8 mouse cellular contexts compared by ENCODE assay signal in the genomic region with DNA sequence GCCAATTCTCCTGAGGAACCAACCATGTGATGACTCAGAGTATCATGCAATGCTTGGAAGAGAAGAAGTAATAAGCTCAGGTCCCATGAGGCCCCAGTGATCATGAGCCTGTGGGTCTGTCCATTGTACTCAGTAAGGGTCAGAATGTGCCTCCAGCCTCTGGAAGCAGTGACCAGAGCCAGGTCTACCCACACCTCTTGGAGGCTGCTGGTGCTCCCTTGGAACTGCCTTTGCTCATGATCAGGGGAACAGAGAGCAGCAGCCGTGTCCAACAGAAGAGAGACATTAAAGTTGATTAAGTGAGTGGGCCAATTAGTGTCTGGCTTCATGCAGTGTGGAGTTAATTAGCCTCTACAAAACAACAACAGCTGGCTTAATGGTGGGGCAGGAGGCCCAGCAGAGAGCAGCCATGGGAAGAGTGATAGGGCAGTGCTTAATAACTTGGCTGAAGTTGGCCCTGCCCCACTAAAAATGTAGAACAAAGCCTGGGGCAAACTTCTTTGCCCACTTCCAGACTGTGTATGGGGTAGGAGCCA. TPM values are rescaled to one million over a fixed set of nuclear protein-coding genes. Genes with fewer than 3 reads are reported as not detected.
DNase-seq lines count a peak whose midpoint lies in the region; ATAC-seq and TF ChIP-seq lines count a peak whose summit lies in the region.

No protein-coding gene starts in this region.

- H3K79me3 ChIP-seq in C2C12 (ENCODE audit: low read depth) = no peaks in the 10 kb centered on the region

- no peak overlapping the region for H3K4me2 ChIP-seq in forebrain, postnatal 0 days (ENCODE audit: low read depth)

- ATAC-seq in forebrain, postnatal 0 days = peak; percentile 62

- WGBS in heart, embryonic 10.5 days = 59% methylated on average over 1 of the region's 1 CpGs
- 17% methylated on average over 1 of the region's 1 CpGs for WGBS in forebrain, postnatal 0 days
- WGBS in limb, embryonic 10.5 days = 18% methylated on average over 1 of the region's 1 CpGs

- no peak for TF ChIP-seq CTCF in C2C12 (IDR thresholded peaks at IDR 0.05; ENCODE audit: control insufficient read depth, insufficient read depth, insufficient read length)
- no peak for TF ChIP-seq CTCF in forebrain, postnatal 0 days (IDR thresholded peaks at IDR 0.05; ENCODE audit: low read depth)

- no peaks in the 10 kb centered on the region for H3K36me3 ChIP-seq in heart, embryonic 10.5 days
- no peaks in the 10 kb centered on the region for H3K36me3 ChIP-seq in C2C12 (ENCODE audit: control insufficient read depth, insufficient read depth)
- H3K36me3 ChIP-seq in forebrain, postnatal 0 days (ENCODE audit: insufficient read depth) = no peaks in the 10 kb centered on the region
- no peaks in the 10 kb centered on the region for H3K36me3 ChIP-seq in limb, embryonic 10.5 days

- peak; percentile 69 to 86 for DNase-seq in heart, adult 18-20 months
- DNase-seq in heart, embryonic 10.5 days (ENCODE audit: low spot score) = no peak
- DNase-seq in forebrain, postnatal 0 days = peak; percentile 35
- peak; percentile 58 for DNase-seq in limb, embryonic 10.5 days (ENCODE audit: low spot score)
- DNase-seq in left cerebral cortex, adult 11 months (ENCODE audit: low spot score) = no peak
- DNase-seq in layer of hippocampus, postnatal 25 days (ENCODE audit: extremely low spot score in 1 of 2, low spot score in 1 of 2) = no peak
- DNase-seq in adrenal gland, postnatal 4 days (ENCODE audit: low spot score in 2 of 2) = no peak

- H3K27ac ChIP-seq in heart, embryonic 10.5 days = no peak overlapping the region
- H3K27ac ChIP-seq in forebrain, postnatal 0 days (ENCODE audit: low read depth, low read length) = no peak overlapping the region
- H3K27ac ChIP-seq in limb, embryonic 10.5 days = peak overlapping the region; percentile 76

- H3K4me3 ChIP-seq in heart, embryonic 10.5 days = no peak overlapping the region
- H3K4me3 ChIP-seq in C2C12 (ENCODE audit: insufficient read depth, poor library complexity, severe bottlenecking) = no peak overlapping the region
- no peak overlapping the region for H3K4me3 ChIP-seq in forebrain, postnatal 0 days (ENCODE audit: low read depth, low read length)
- no peak overlapping the region for H3K4me3 ChIP-seq in limb, embryonic 10.5 days

- H3K9ac ChIP-seq in forebrain, postnatal 0 days = no peak overlapping the region

- H3K9me3 ChIP-seq in heart, embryonic 10.5 days = no peaks in the 10 kb centered on the region
- no peaks in the 10 kb centered on the region for H3K9me3 ChIP-seq in forebrain, postnatal 0 days (ENCODE audit: low read length)
- no peaks in the 10 kb centered on the region for H3K9me3 ChIP-seq in limb, embryonic 10.5 days (replicated peaks)

- no peaks in the 10 kb centered on the region for H3K79me2 ChIP-seq in C2C12 (ENCODE audit: control insufficient read depth, insufficient read depth)

- H3ac ChIP-seq in C2C12 (ENCODE audit: control insufficient read depth, insufficient read length, low read depth) = no peak overlapping the region

- peaks cover 11% of the 10 kb centered on the region for H3K4me1 ChIP-seq in heart, embryonic 10.5 days
- H3K4me1 ChIP-seq in forebrain, postnatal 0 days (ENCODE audit: insufficient read depth) = peaks cover 10% of the 10 kb centered on the region
- H3K4me1 ChIP-seq in limb, embryonic 10.5 days = peaks cover 70% of the 10 kb centered on the region

- H3K27me3 ChIP-seq in heart, embryonic 10.5 days (ENCODE audit: insufficient read depth, poor library complexity, severe bottlenecking) = no peaks in the 10 kb centered on the region
- peaks cover 20% of the 10 kb centered on the region for H3K27me3 ChIP-seq in C2C12 (ENCODE audit: control insufficient read depth, insufficient read depth, insufficient read length)
- no peaks in the 10 kb centered on the region for H3K27me3 ChIP-seq in forebrain, postnatal 0 days (ENCODE audit: insufficient read depth, low read length)
- no peaks in the 10 kb centered on the region for H3K27me3 ChIP-seq in limb, embryonic 10.5 days (ENCODE audit: low read depth, poor library complexity, severe bottlenecking)

TF ChIP-seq in C2C12, 6 proteins besides CTCF, POLR2A, EP300 and RAD21:
- no peak for TF ChIP-seq FOSL1 (IDR thresholded peaks at IDR 0.05; ENCODE audit: insufficient read depth, low read length, poor library complexity, severe bottlenecking)
- TF ChIP-seq MYOD1 (IDR thresholded peaks at IDR 0.05; ENCODE audit: control insufficient read depth, insufficient read length, low read depth) = peak; percentile 38
TF ChIP-seq in C2C12: peak in this region for 1.

RNA-seq across cellular contexts. Expression of a gene that starts 30.1 kb away (rescaled TPM):
- 10 to 100 TPM; 21.6 to 26.0 TPM for total RNA-seq in heart, adult 18-20 months (2021)
- polyA plus RNA-seq in heart, embryonic 10.5 days (2016; fragmentation: Nextera tagmentation; extraction: Ambion mirVana) = 21.7 and 35.2 TPM in 2 replicates
- polyA plus RNA-seq in C2C12 (2012; fragmentation: generic; extraction: Trizol) = not detected
- 19.9 and 23.8 TPM in 2 replicates for total RNA-seq in forebrain, postnatal 0 days (2014; rRNA removed)
- polyA plus RNA-seq in forebrain, postnatal 0 days (2015; fragmentation: Nextera tagmentation; extraction: Ambion mirVana) = 26.9 and 27.8 TPM in 2 replicates
- polyA plus RNA-seq in limb, embryonic 10.5 days (2016; fragmentation: Nextera tagmentation; extraction: Ambion mirVana) = 29.3 and 30.6 TPM in 2 replicates
- total RNA-seq in layer of hippocampus, postnatal 25 days (2021) = 10 to 100 TPM; 19.2 to 21.5 TPM
- 10 to 100 TPM; 40.0 to 41.3 TPM for total RNA-seq in adrenal gland, postnatal 4 days (2021)

Comparison
In these comparisons a context has a peak if more than half of its experiments do, and no peak if none do; other contexts are left out.
1. DNase-seq: peak in heart, adult 18-20 months (2 of 2), forebrain, postnatal 0 days (single experiment) and limb, embryonic 10.5 days (single experiment); none in heart, embryonic 10.5 days (single experiment), left cerebral cortex, adult 11 months (single experiment), layer of hippocampus, postnatal 25 days (0 of 2) and adrenal gland, postnatal 4 days (0 of 2).